Mouse (Mus musculus): ENCODE data around the gene Cep170b. TPM values are rescaled to one million over a fixed set of nuclear protein-coding genes. Genes with fewer than 3 reads are reported as not detected.

Cep170b gene
- polyA plus RNA-seq, 1 experiment: 22.8 TPM

- peaks cover 4% of the 10 kb centered on the region for H3K27me3 ChIP-seq (ENCODE audit: control insufficient read depth, insufficient read depth, insufficient read length)
Measured at GRCm38 (mm10) chr12:112706704-112707572, 13.3 kb upstream of the Cep170b start.

GRCm38 (mm10) chr12:112707573-112707869, 12.7 kb upstream of the Cep170b start:
- Histone ChIP-seq H3K4me2 (ENCODE audit: low read depth) (no peak overlapping the region), H3K4me3 (no peak overlapping the region), H3K27me3 (ENCODE audit: control insufficient read depth, insufficient read depth, insufficient read length) (peaks cover 4% of the 10 kb centered on the region), H3ac (ENCODE audit: control insufficient read depth, insufficient read length) (no peak overlapping the region), H3K36me3 (ENCODE audit: control insufficient read depth, insufficient read depth) (no peaks in the 10 kb centered on the region), H3K79me2 (ENCODE audit: control insufficient read depth, insufficient read depth) (no peaks in the 10 kb centered on the region)
- TF ChIP-seq E2F4 (IDR thresholded peaks at IDR 0.05; ENCODE audit: insufficient read depth): no peak
- no peak for TF ChIP-seq USF1 (IDR thresholded peaks at IDR 0.05; ENCODE audit: low read depth)
- no peak for TF ChIP-seq CEBPB (IDR thresholded peaks at IDR 0.05; ENCODE audit: insufficient read depth, poor library complexity, severe bottlenecking)
- no peak for TF ChIP-seq MYOD1 (IDR thresholded peaks at IDR 0.05; ENCODE audit: control insufficient read depth in 1 of 3, insufficient read length in 2 of 3, low read depth in 2 of 3)
- TF ChIP-seq POLR2A (IDR thresholded peaks at IDR 0.05; ENCODE audit: insufficient read length, low read depth): no peak
- no peak for TF ChIP-seq MYOG (IDR thresholded peaks at IDR 0.05; ENCODE audit: control insufficient read depth in 1 of 3, insufficient read depth in 1 of 3, insufficient read length in 2 of 3, low read depth in 2 of 3)
- no peak for TF ChIP-seq REST (IDR thresholded peaks at IDR 0.05; ENCODE audit: insufficient read depth, insufficient read length)
- no peak for TF ChIP-seq TCF3 (IDR thresholded peaks at IDR 0.05; ENCODE audit: insufficient read length, low read depth)
- TF ChIP-seq SRF (IDR thresholded peaks at IDR 0.05; ENCODE audit: control insufficient read depth, insufficient read length, low read depth): no peak

More at GRCm38 (mm10) chr12:112706704-112707572, 13.3 kb upstream of the Cep170b start:
- H3K36me3 ChIP-seq (ENCODE audit: control insufficient read depth, insufficient read depth): no peaks in the 10 kb centered on the region
- H3K4me3 ChIP-seq: no peak overlapping the region
- no peak for TF ChIP-seq POLR2A (IDR thresholded peaks at IDR 0.05; ENCODE audit: insufficient read length, low read depth)
- no peak for TF ChIP-seq POLR2AphosphoS2 (IDR thresholded peaks at IDR 0.05; ENCODE audit: insufficient read length, low read depth)
- TF ChIP-seq TCF3 (IDR thresholded peaks at IDR 0.05; ENCODE audit: insufficient read length, low read depth): no peak
- no peak for TF ChIP-seq E2F4 (IDR thresholded peaks at IDR 0.05; ENCODE audit: insufficient read depth)
- TF ChIP-seq REST (IDR thresholded peaks at IDR 0.05; ENCODE audit: insufficient read depth, insufficient read length): no peak
- no peak for TF ChIP-seq MYOG (IDR thresholded peaks at IDR 0.05; ENCODE audit: control insufficient read depth in 1 of 3, insufficient read depth in 1 of 3, insufficient read length in 2 of 3, low read depth in 2 of 3)
- TF ChIP-seq MYOD1 (IDR thresholded peaks at IDR 0.05; ENCODE audit: control insufficient read depth in 1 of 3, insufficient read length in 2 of 3, low read depth in 2 of 3): no peak
- no peak for TF ChIP-seq CEBPB (IDR thresholded peaks at IDR 0.05; ENCODE audit: insufficient read depth, poor library complexity, severe bottlenecking)
- no peak for TF ChIP-seq TCF12 (IDR thresholded peaks at IDR 0.05; ENCODE audit: insufficient read depth, poor library complexity, severe bottlenecking)
- no peak for TF ChIP-seq MAX (IDR thresholded peaks at IDR 0.05; ENCODE audit: low read depth)
- TF ChIP-seq SRF (IDR thresholded peaks at IDR 0.05; ENCODE audit: control insufficient read depth, insufficient read length, low read depth): no peak
- TF ChIP-seq USF1 (IDR thresholded peaks at IDR 0.05; ENCODE audit: low read depth): no peak
- no peak overlapping the region for H3ac ChIP-seq (ENCODE audit: control insufficient read depth, insufficient read length)
- peak overlapping the region; percentile 67 for H3K4me2 ChIP-seq (ENCODE audit: low read depth)
- H3K79me2 ChIP-seq (ENCODE audit: control insufficient read depth, insufficient read depth): no peaks in the 10 kb centered on the region

GRCm38 (mm10) chr12:112713984-112714383, 6.3 kb upstream of the Cep170b start:
- Histone ChIP-seq H3K36me3 (ENCODE audit: control insufficient read depth, insufficient read depth) (no peaks in the 10 kb centered on the region), H3K4me3 (no peak overlapping the region), H3ac (ENCODE audit: control insufficient read depth, insufficient read length) (no peak overlapping the region), H3K79me2 (ENCODE audit: control insufficient read depth, insufficient read depth) (no peaks in the 10 kb centered on the region), H3K4me2 (ENCODE audit: low read depth) (no peak overlapping the region), H3K27me3 (ENCODE audit: control insufficient read depth, insufficient read depth, insufficient read length) (peaks cover 4% of the 10 kb centered on the region)
- TF ChIP-seq MAX (IDR thresholded peaks at IDR 0.05; ENCODE audit: low read depth): no peak
- no peak for TF ChIP-seq MYOG (IDR thresholded peaks at IDR 0.05; ENCODE audit: control insufficient read depth in 1 of 3, insufficient read depth in 1 of 3, insufficient read length in 2 of 3, low read depth in 2 of 3)
- TF ChIP-seq TCF12 (IDR thresholded peaks at IDR 0.05; ENCODE audit: insufficient read depth, poor library complexity, severe bottlenecking): no peak
- TF ChIP-seq USF1 (IDR thresholded peaks at IDR 0.05; ENCODE audit: low read depth): no peak
- no peak for TF ChIP-seq MYOD1 (IDR thresholded peaks at IDR 0.05; ENCODE audit: control insufficient read depth in 1 of 3, insufficient read length in 2 of 3, low read depth in 2 of 3)
- no peak for TF ChIP-seq REST (IDR thresholded peaks at IDR 0.05; ENCODE audit: insufficient read depth, insufficient read length)

GRCm38 (mm10) chr12:112717140-112717539, 3.1 kb upstream of the Cep170b start:
- no peaks in the 10 kb centered on the region for H3K36me3 ChIP-seq (ENCODE audit: control insufficient read depth, insufficient read depth)
- TF ChIP-seq CEBPB (IDR thresholded peaks at IDR 0.05; ENCODE audit: insufficient read depth, poor library complexity, severe bottlenecking): no peak
- no peak for TF ChIP-seq TCF3 (IDR thresholded peaks at IDR 0.05; ENCODE audit: insufficient read length, low read depth)
- TF ChIP-seq E2F4 (IDR thresholded peaks at IDR 0.05; ENCODE audit: insufficient read depth): no peak
- no peak for TF ChIP-seq POLR2A (IDR thresholded peaks at IDR 0.05; ENCODE audit: insufficient read length, low read depth)
- no peak for TF ChIP-seq USF1 (IDR thresholded peaks at IDR 0.05; ENCODE audit: low read depth)
- no peak for TF ChIP-seq MAX (IDR thresholded peaks at IDR 0.05; ENCODE audit: low read depth)
- no peak for TF ChIP-seq TCF12 (IDR thresholded peaks at IDR 0.05; ENCODE audit: insufficient read depth, poor library complexity, severe bottlenecking)
- TF ChIP-seq POLR2AphosphoS2 (IDR thresholded peaks at IDR 0.05; ENCODE audit: insufficient read length, low read depth): no peak
- TF ChIP-seq SRF (IDR thresholded peaks at IDR 0.05; ENCODE audit: control insufficient read depth, insufficient read length, low read depth): no peak
- TF ChIP-seq MYOG (IDR thresholded peaks at IDR 0.05; ENCODE audit: control insufficient read depth in 1 of 3, insufficient read depth in 1 of 3, insufficient read length in 2 of 3, low read depth in 2 of 3): no peak
- TF ChIP-seq REST (IDR thresholded peaks at IDR 0.05; ENCODE audit: insufficient read depth, insufficient read length): no peak
- no peak for TF ChIP-seq MYOD1 (IDR thresholded peaks at IDR 0.05; ENCODE audit: control insufficient read depth in 1 of 3, insufficient read length in 2 of 3, low read depth in 2 of 3)
- H3K4me3 ChIP-seq: no peak overlapping the region
- no peak overlapping the region for H3K4me2 ChIP-seq (ENCODE audit: low read depth)
- no peak overlapping the region for H3ac ChIP-seq (ENCODE audit: control insufficient read depth, insufficient read length)
- H3K27me3 ChIP-seq (ENCODE audit: control insufficient read depth, insufficient read depth, insufficient read length): no peaks in the 10 kb centered on the region
- no peaks in the 10 kb centered on the region for H3K79me2 ChIP-seq (ENCODE audit: control insufficient read depth, insufficient read depth)

Data from myocyte (in vitro differentiated cells).